Mouse (Mus musculus) lung, postnatal 0 days (tissue): Measurements from ENCODE around the gene Card11.

Source experiments
- CTCF ChIP-seq: IDR thresholded peaks from 2 replicates; pipeline ENCODE4 v1.5.1; 2016; ENCODE audit warnings: antibody characterized with exemption, mild to moderate bottlenecking
- EP300 ChIP-seq: IDR thresholded peaks from 2 replicates; pipeline ENCODE4 v1.6.1; 2016; ENCODE audit warnings: antibody characterized with exemption, mild to moderate bottlenecking, control low read depth

DNA sequence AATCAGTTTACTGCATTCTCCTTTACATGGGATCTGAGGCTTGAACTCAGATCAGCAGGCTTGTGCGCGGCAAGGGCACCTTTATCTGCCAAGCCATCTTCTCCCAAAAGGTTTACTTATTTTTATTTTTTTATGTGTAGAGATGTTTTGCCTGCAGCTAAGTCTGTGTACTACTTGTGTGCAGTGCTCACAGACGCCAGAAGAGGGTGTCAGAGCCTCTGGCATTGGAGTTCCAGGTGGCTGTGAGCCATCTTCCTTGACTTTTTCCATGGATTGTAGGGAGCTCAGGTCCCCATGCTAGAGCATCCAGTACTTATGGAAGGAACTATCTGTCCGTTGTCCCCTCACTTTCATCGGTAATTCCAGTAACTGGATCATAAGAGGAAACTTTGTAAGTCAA is 140.7 kb downstream of the Card11 start:
- TF ChIP-seq CTCF, result peak; percentile 25
- no peak for TF ChIP-seq EP300
